Comparison of ENCODE assay signal across 15 mouse cellular contexts in genomic region chr7:28801451-28801850, GRCm38 (mm10). TPM values are rescaled to one million over a fixed set of nuclear protein-coding genes. Genes with fewer than 3 reads are reported as not detected.
DNase-seq lines count a peak whose midpoint lies in the region; ATAC-seq and TF ChIP-seq lines count a peak whose summit lies in the region.
"Had no signal": no experiment of that assay in that cellular context is flagged by ENCODE, and none has a peak within 500 bp of the region (broad histone marks: within the 10 kb centered on the region; RNA-seq: fewer than 3 reads in every experiment).

No protein-coding gene starts in this region.

- no peaks in the 10 kb centered on the region for H3K36me3 ChIP-seq in heart, embryonic 16.5 days (ENCODE audit: control insufficient read depth, insufficient read depth)
- no peaks in the 10 kb centered on the region for H3K36me3 ChIP-seq in lung, postnatal 0 days (ENCODE audit: insufficient read depth, low read length)
- H3K36me3 ChIP-seq in stomach, postnatal 0 days (ENCODE audit: control insufficient read depth, insufficient read depth, low read length): no peaks in the 10 kb centered on the region
- H3K36me3 ChIP-seq: G1E; hindbrain, embryonic 15.5 days; midbrain, embryonic 12.5 days had no signal

- H3K9me3 ChIP-seq in heart, embryonic 16.5 days (replicated peaks; ENCODE audit: control insufficient read depth, low read length): no peaks in the 10 kb centered on the region
- H3K9me3 ChIP-seq in lung, postnatal 0 days (ENCODE audit: low read length): no peaks in the 10 kb centered on the region
- no peaks in the 10 kb centered on the region for H3K9me3 ChIP-seq in stomach, postnatal 0 days (ENCODE audit: control insufficient read depth, low read length)
- H3K9me3 ChIP-seq: G1E; hindbrain, embryonic 15.5 days; midbrain, embryonic 12.5 days had no signal

- intact Hi-C loops in heart, postnatal 25 days (cut with DNase I): no loop called here

- no peaks in the 10 kb centered on the region for H3K27me3 ChIP-seq in heart, embryonic 16.5 days (ENCODE audit: control insufficient read depth, insufficient read depth, low read length)
- H3K27me3 ChIP-seq in lung, postnatal 0 days (replicated peaks; ENCODE audit: insufficient read depth, low read length): no peaks in the 10 kb centered on the region
- no peaks in the 10 kb centered on the region for H3K27me3 ChIP-seq in stomach, postnatal 0 days (ENCODE audit: control insufficient read depth, insufficient read depth, low read length)
- H3K27me3 ChIP-seq: hindbrain, embryonic 15.5 days had no signal

- ATAC-seq in heart, embryonic 16.5 days (replicated peaks; ENCODE audit: extremely low read depth, insufficient read depth, low FRiP score): no peak
- no peak for ATAC-seq in lung, postnatal 0 days
- no peak for ATAC-seq in stomach, postnatal 0 days (ENCODE audit: low FRiP score, low TSS enrichment)

- peak; percentile 74 for TF ChIP-seq EP300 in lung, postnatal 0 days (IDR thresholded peaks at IDR 0.05)
- TF ChIP-seq EP300 in stomach, postnatal 0 days (optimal IDR thresholded peaks at IDR 0.05): no peak

- H3K4me1 ChIP-seq in heart, embryonic 16.5 days (ENCODE audit: control insufficient read depth, insufficient read depth, low read length): peaks cover 32% of the 10 kb centered on the region
- peaks cover 30% of the 10 kb centered on the region for H3K4me1 ChIP-seq in lung, postnatal 0 days (ENCODE audit: insufficient read depth, low read depth, low read length)
- peaks cover 12% of the 10 kb centered on the region for H3K4me1 ChIP-seq in stomach, postnatal 0 days (replicated peaks; ENCODE audit: control insufficient read depth, insufficient read depth)

- H3K4me2 ChIP-seq in heart, embryonic 16.5 days (ENCODE audit: low read depth, low read length): no peak overlapping the region
- no peak overlapping the region for H3K4me2 ChIP-seq in lung, postnatal 0 days (replicated peaks; ENCODE audit: low read depth, low read length)
- H3K4me2 ChIP-seq in stomach, postnatal 0 days (replicated peaks; ENCODE audit: low read depth): no peak overlapping the region
- H3K4me2 ChIP-seq: hindbrain, embryonic 15.5 days; midbrain, embryonic 12.5 days had no signal

- H3K4me3 ChIP-seq in heart, embryonic 16.5 days (ENCODE audit: low read length): no peak overlapping the region
- H3K4me3 ChIP-seq in lung, postnatal 0 days (ENCODE audit: low read depth, low read length): no peak overlapping the region
- H3K4me3 ChIP-seq in stomach, postnatal 0 days (ENCODE audit: low read depth, low read length): no peak overlapping the region
- H3K4me3 ChIP-seq: hindbrain, embryonic 15.5 days; midbrain, embryonic 12.5 days had no signal

- no peak for TF ChIP-seq CTCF in lung, postnatal 0 days (IDR thresholded peaks at IDR 0.05)
- TF ChIP-seq CTCF in stomach, postnatal 0 days (IDR thresholded peaks at IDR 0.05; ENCODE audit: low read depth): no peak

- H3K27ac ChIP-seq in heart, embryonic 16.5 days (ENCODE audit: low read length): peak overlapping the region; percentile 95
- H3K27ac ChIP-seq in lung, postnatal 0 days (ENCODE audit: low read length): peak overlapping the region; percentile 94
- peak overlapping the region; percentile 98 for H3K27ac ChIP-seq in stomach, postnatal 0 days (replicated peaks)

- DNase-seq in heart, postnatal 25 days (ENCODE audit: low spot score): no peak
- peak; percentile 85 for DNase-seq in lung, postnatal 0 days (ENCODE audit: low spot score)
- DNase-seq in lung, postnatal 10 days: no peak
- DNase-seq in induced T-regulatory cell, adult 2 months (ENCODE audit: low read depth): peak; percentile 37
- no peak for DNase-seq in stomach, postnatal 0 days (ENCODE audit: low spot score)
- no peak for DNase-seq in cerebellum, postnatal 36 days
- DNase-seq in embryo, embryonic 10 days (ENCODE audit: low spot score): no peak
- DNase-seq: adrenal gland, postnatal 36 days; cerebellum, adult 9-10 months; thymus, adult 2 months had no signal

- H3K9ac ChIP-seq in heart, embryonic 16.5 days (ENCODE audit: low read length): no peak overlapping the region
- H3K9ac ChIP-seq in lung, postnatal 0 days (replicated peaks; ENCODE audit: low read depth): 0 out of 2 replicates have a peak overlapping the region, but pooled peaks have one; percentile 17
- H3K9ac ChIP-seq in stomach, postnatal 0 days (ENCODE audit: low read length): no peak overlapping the region
- H3K9ac ChIP-seq: forebrain, postnatal 0 days; hindbrain, embryonic 15.5 days; midbrain, embryonic 12.5 days had no signal

- 79% methylated on average over 3 of the region's 3 CpGs for WGBS in heart, embryonic 16.5 days
- WGBS in lung, postnatal 0 days: 35% methylated on average over 3 of the region's 3 CpGs
- WGBS in stomach, postnatal 0 days: 37% methylated on average over 3 of the region's 3 CpGs

RNA-seq across cellular contexts. Expression of gene Hnrnpl, which starts 6.9 kb away (rescaled TPM):
- polyA plus RNA-seq in heart, embryonic 16.5 days (2015; fragmentation: Nextera tagmentation; extraction: Ambion mirVana): 135 and 139 TPM in 2 replicates
- total RNA-seq in heart, postnatal 25 days (2021): 100 to 1,000 TPM; 225 to 270 TPM
- 151 and 154 TPM in 2 replicates for polyA plus RNA-seq in lung, postnatal 0 days (2015; fragmentation: Nextera tagmentation; extraction: Ambion mirVana)
- polyA plus RNA-seq in stomach, postnatal 0 days (2015; fragmentation: Nextera tagmentation; extraction: Ambion mirVana): 153 and 156 TPM in 2 replicates

RNA-seq across cellular contexts. Expression of gene Rinl, which starts 12.7 kb away (rescaled TPM):
- polyA plus RNA-seq in heart, embryonic 16.5 days (2015; fragmentation: Nextera tagmentation; extraction: Ambion mirVana): 5.8 and 11.1 TPM in 2 replicates
- 1 to 10 TPM; 1.5 to 2.2 TPM for total RNA-seq in heart, postnatal 25 days (2021)
- 10.2 and 12.9 TPM in 2 replicates for polyA plus RNA-seq in lung, postnatal 0 days (2015; fragmentation: Nextera tagmentation; extraction: Ambion mirVana)
- 2.1 and 2.6 TPM in 2 replicates for polyA plus RNA-seq in stomach, postnatal 0 days (2015; fragmentation: Nextera tagmentation; extraction: Ambion mirVana)

RNA-seq across cellular contexts. Expression of gene Ech1, which starts 23.6 kb away (rescaled TPM):
- 281 and 288 TPM in 2 replicates for polyA plus RNA-seq in heart, embryonic 16.5 days (2015; fragmentation: Nextera tagmentation; extraction: Ambion mirVana)
- 1,000 to 10,000 TPM; 1,337 to 1,520 TPM for total RNA-seq in heart, postnatal 25 days (2021)
- 287 and 308 TPM in 2 replicates for polyA plus RNA-seq in lung, postnatal 0 days (2015; fragmentation: Nextera tagmentation; extraction: Ambion mirVana)
- polyA plus RNA-seq in stomach, postnatal 0 days (2015; fragmentation: Nextera tagmentation; extraction: Ambion mirVana): 426 and 435 TPM in 2 replicates

RNA-seq across cellular contexts. Expression of gene Lgals4, which starts 32.2 kb away (rescaled TPM):
- 12.3 and 17.4 TPM in 2 replicates for polyA plus RNA-seq in heart, embryonic 16.5 days (2015; fragmentation: Nextera tagmentation; extraction: Ambion mirVana)
- total RNA-seq in heart, postnatal 25 days (2021): 10 to 100 TPM; 28.9 to 30.7 TPM
- polyA plus RNA-seq in lung, postnatal 0 days (2015; fragmentation: Nextera tagmentation; extraction: Ambion mirVana): 14.9 and 15.6 TPM in 2 replicates
- 469 and 489 TPM in 2 replicates for polyA plus RNA-seq in stomach, postnatal 0 days (2015; fragmentation: Nextera tagmentation; extraction: Ambion mirVana)

RNA-seq across cellular contexts. Expression of gene Nfkbib, which starts 34.1 kb away (rescaled TPM):
- 34.7 and 41.0 TPM in 2 replicates for polyA plus RNA-seq in heart, embryonic 16.5 days (2015; fragmentation: Nextera tagmentation; extraction: Ambion mirVana)
- 10 to 100 TPM; 22.1 to 22.9 TPM for total RNA-seq in heart, postnatal 25 days (2021)
- 42.3 and 42.7 TPM in 2 replicates for polyA plus RNA-seq in lung, postnatal 0 days (2015; fragmentation: Nextera tagmentation; extraction: Ambion mirVana)
- polyA plus RNA-seq in stomach, postnatal 0 days (2015; fragmentation: Nextera tagmentation; extraction: Ambion mirVana): 31.2 and 33.0 TPM in 2 replicates

Comparison
In these comparisons a context has a peak if more than half of its experiments do, and no peak if none do; other contexts are left out.
1. DNase-seq: peak in lung, postnatal 0 days (single experiment) and induced T-regulatory cell, adult 2 months (single experiment); none in heart, postnatal 25 days (single experiment), lung, postnatal 10 days (single experiment), stomach, postnatal 0 days (single experiment), cerebellum, postnatal 36 days (0 of 2) and embryo, embryonic 10 days (single experiment).
2. Peak in every context shown above with its lines, with median percentiles within 50 percentile points of each other: H3K27ac ChIP-seq.